Mouse (Mus musculus) sigmoid colon, adult 10 weeks (tissue): ENCODE results near the gene Slc22a17. TPM values are rescaled to one million over a fixed set of nuclear protein-coding genes. Genes with fewer than 3 reads are reported as not detected.

Source experiments
- polyA plus RNA-seq: library from polyadenylated mRNA; stranded (reverse); fragments of 350-450 nt; fragmentation: Illumina TruSeq; extraction: RNeasy Lipid Tissue Mini Kit (QIAGEN cat#74804); gene quantifications from one replicate; pipeline ENCODE4 v1.2.3, GENCODE M21; 2014; ENCODE audit warnings: low read depth, low replicate concordance

Slc22a17 gene
- polyA plus RNA-seq, result 0.41 TPM

GRCm38 (mm10) chr14:54912886-54913285 lies at the start of gene Slc22a17:
Gene Slc22a17 (minus strand): TSS chr14:54913132.

GRCm38 (mm10) chr14:54935904-54936830 lies 23.2 kb upstream of the Slc22a17 start, which contains the start of gene Cmtm5:
Gene Cmtm5 (plus strand): TSS chr14:54936261.

GRCm38 (mm10) chr14:54932645-54933150 lies 19.8 kb upstream of the Slc22a17 start, which contains the start of gene Il25:
Gene Il25 (plus strand): TSS chr14:54932695.

GRCm38 (mm10) chr14:54925349-54926342 lies 12.7 kb upstream of the Slc22a17 start, which contains the start of gene Efs:
Gene Efs (minus strand): TSS chr14:54926126.

GRCm38 (mm10) chr14:54892200-54892599 lies 20.7 kb downstream of the Slc22a17 start, which contains the start of gene Pabpn1:
Gene Pabpn1 (plus strand): TSS chr14:54892500.

GRCm38 (mm10) chr14:54883154-54884021 lies 29.5 kb downstream of the Slc22a17 start, which contains the start of the genes Bcl2l2 and Gm20521:
Gene Bcl2l2 (plus strand): TSS chr14:54883377.
Gene Gm20521 (plus strand): TSS chr14:54883441.

GRCm38 (mm10) chr14:54877048-54877715 lies 35.8 kb downstream of the Slc22a17 start, which contains the start of gene Ppp1r3e:
Gene Ppp1r3e (minus strand): TSS chr14:54877550.

GRCm38 (mm10) chr14:54870861-54871260 lies 42.1 kb downstream of the Slc22a17 start, which contains the start of gene Homez:
Gene Homez (minus strand): TSS chr14:54870961.

Other genes with a start within 250 kb of the Slc22a17 start
- 22.7 TPM for gene 1700123O20Rik, start 226.9 kb downstream of the Slc22a17 start, polyA plus RNA-seq
- gene Acin1, start 226.2 kb downstream of the Slc22a17 start, polyA plus RNA-seq, result 196 TPM
- not detected for gene Gm29776, start 214.3 kb downstream of the Slc22a17 start, polyA plus RNA-seq
- not detected for gene Cebpe, start 201.0 kb downstream of the Slc22a17 start, polyA plus RNA-seq
- gene Slc7a8, start 131.2 kb downstream of the Slc22a17 start, polyA plus RNA-seq, result 2.9 TPM
- not detected for gene Rnf212b, start 99.0 kb downstream of the Slc22a17 start, polyA plus RNA-seq
- gene Homez, start 42.2 kb downstream of the Slc22a17 start, polyA plus RNA-seq, result 7.2 TPM
- 5.7 TPM for gene Ppp1r3e, start 35.6 kb downstream of the Slc22a17 start, polyA plus RNA-seq
- 24.1 TPM for gene Bcl2l2, start 29.8 kb downstream of the Slc22a17 start, polyA plus RNA-seq
- not detected for gene Gm20521, start 29.7 kb downstream of the Slc22a17 start, polyA plus RNA-seq
- gene Pabpn1, start 20.6 kb downstream of the Slc22a17 start, polyA plus RNA-seq, result 56.1 TPM
- 0.28 TPM for gene Efs, start 13.0 kb upstream of the Slc22a17 start, polyA plus RNA-seq
- not detected for gene Il25, start 19.6 kb upstream of the Slc22a17 start, polyA plus RNA-seq
- gene Cmtm5, start 23.1 kb upstream of the Slc22a17 start, polyA plus RNA-seq, result not detected
- gene Myh6, start 53.8 kb upstream of the Slc22a17 start, polyA plus RNA-seq, result not detected
- not detected for gene Gm17428, start 63.8 kb upstream of the Slc22a17 start, polyA plus RNA-seq
- gene Myh7, start 81.5 kb upstream of the Slc22a17 start, polyA plus RNA-seq, result not detected
- 7.9 TPM for gene Ngdn, start 102.3 kb upstream of the Slc22a17 start, polyA plus RNA-seq
- 0.54 TPM for gene Zfhx2, start 179.2 kb upstream of the Slc22a17 start, polyA plus RNA-seq
- gene Thtpa, start 181.7 kb upstream of the Slc22a17 start, polyA plus RNA-seq, result 6.0 TPM
- gene Ap1g2, start 193.5 kb upstream of the Slc22a17 start, polyA plus RNA-seq, result 8.4 TPM
- gene Jph4, start 203.8 kb upstream of the Slc22a17 start, polyA plus RNA-seq, result 1.5 TPM